Mouse (Mus musculus): ENCODE results near the gene Ttc29.

- TF ChIP-seq CTCF (IDR thresholded peaks at IDR 0.05; ENCODE audit: extremely low read depth, insufficient read depth, low read length) (no peak), POLR2A (IDR thresholded peaks at IDR 0.05; ENCODE audit: extremely low read depth, insufficient read depth, low read length) (no peak)
These were observed 77.2 kb downstream of the Ttc29 start for GRCm38 (mm10) chr8:78290274-78290673.

All from cortical plate, adult 2 months (tissue).